22 mouse cellular contexts compared by ENCODE assay signal in the genomic region with DNA sequence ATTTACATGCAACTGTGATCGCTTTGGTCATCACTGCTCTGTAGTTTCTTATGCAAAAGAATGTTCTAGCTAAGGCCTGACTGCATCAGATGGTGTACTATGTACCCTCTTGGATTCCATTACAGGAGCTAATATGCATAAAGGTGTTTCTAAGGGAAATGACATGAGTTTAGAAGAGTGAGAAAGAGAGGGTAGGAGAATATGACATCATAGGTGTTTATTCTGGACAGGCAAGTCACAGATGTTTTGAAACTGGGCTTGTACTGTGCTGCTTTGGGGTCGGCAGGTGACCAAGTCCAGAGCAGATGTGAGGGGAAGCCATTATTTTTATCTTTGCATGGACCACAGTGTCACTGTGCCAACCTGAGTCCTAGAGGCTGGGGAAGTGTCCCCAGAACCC.
A peak's percentile ranks its signal among the peaks of the same experiment; 100 is the strongest.
DNase-seq lines count a peak whose midpoint lies in the region; ATAC-seq and TF ChIP-seq lines count a peak whose summit lies in the region.
"Had no signal": no experiment of that assay in that cellular context is flagged by ENCODE, and none has a peak within 500 bp of the region (broad histone marks: within the 10 kb centered on the region; RNA-seq: fewer than 3 reads in every experiment).

No protein-coding gene starts in this region.

- no peak overlapping the region for H3K4me2 ChIP-seq in kidney, embryonic 14.5 days (replicated peaks; ENCODE audit: low read depth, low read length)
- no peak overlapping the region for H3K4me2 ChIP-seq in kidney, embryonic 16.5 days (replicated peaks; ENCODE audit: low read depth, low read length)
- no peak overlapping the region for H3K4me2 ChIP-seq in CH12.LX (ENCODE audit: insufficient read depth, low read depth, poor library complexity, severe bottlenecking)
- H3K4me2 ChIP-seq: embryonic facial prominence, embryonic 12.5 days; forebrain, embryonic 13.5 days; forebrain, embryonic 15.5 days had no signal

- peak; percentile 11; the same call in 1 of the 2 replicates for TF ChIP-seq EP300 in CH12.LX (IDR thresholded peaks at IDR 0.05; ENCODE audit: low read length)

- TF ChIP-seq CTCF in CH12.LX (conservative IDR thresholded peaks at IDR 0.05 in 1 of 2, IDR thresholded peaks at IDR 0.05 in 1 of 2; ENCODE audit: low read depth in 2 of 2, low read length in 2 of 2): no peak

- H3K36me3 ChIP-seq in kidney, embryonic 14.5 days (ENCODE audit: control insufficient read depth, insufficient read depth, low read length): no peaks in the 10 kb centered on the region
- no peaks in the 10 kb centered on the region for H3K36me3 ChIP-seq in kidney, embryonic 16.5 days (ENCODE audit: insufficient read depth, low read length)
- no peaks in the 10 kb centered on the region for H3K36me3 ChIP-seq in CH12.LX (replicated peaks in 1 of 2; ENCODE audit: control insufficient read depth in 1 of 2, insufficient read depth in 1 of 2, low read length in 1 of 2)
- H3K36me3 ChIP-seq: embryonic facial prominence, embryonic 10.5 days; embryonic facial prominence, embryonic 12.5 days; forebrain, embryonic 15.5 days; G1E had no signal

- no peak overlapping the region for H3K4me3 ChIP-seq in kidney, embryonic 14.5 days (ENCODE audit: low read length)
- H3K4me3 ChIP-seq in kidney, embryonic 16.5 days (ENCODE audit: low read length): no peak overlapping the region
- no peak overlapping the region for H3K4me3 ChIP-seq in CH12.LX (replicated peaks in 1 of 3; ENCODE audit: low read depth in 2 of 3, low read length in 2 of 3, poor library complexity in 1 of 3)
- H3K4me3 ChIP-seq: embryonic facial prominence, embryonic 10.5 days; embryonic facial prominence, embryonic 12.5 days; forebrain, embryonic 13.5 days; forebrain, embryonic 15.5 days had no signal

- dilution Hi-C loops in CH12.LX (cut with MboI; ENCODE audit: extremely low pct_ligation_motif_present, extremely low pct_unique_long_range_greater_than_20kb, low sequenced_read_pairs): no loop called here

- TF ChIP-seq RAD21 in CH12.LX (IDR thresholded peaks at IDR 0.05; ENCODE audit: low read depth, low read length): no peak

- 0 out of 2 replicates have a peak, but pooled peaks cover 4% of the 10 kb centered on the region for H3K4me1 ChIP-seq in kidney, embryonic 14.5 days (ENCODE audit: control insufficient read depth, insufficient read depth, low read length)
- peaks cover 28% of the 10 kb centered on the region for H3K4me1 ChIP-seq in kidney, embryonic 16.5 days (ENCODE audit: insufficient read depth, low read length)
- peaks cover 8 to 28% of the 10 kb centered on the region in 2 experiments for H3K4me1 ChIP-seq in CH12.LX (ENCODE audit: control insufficient read depth in 1 of 2, insufficient read depth in 2 of 2)
- H3K4me1 ChIP-seq: forebrain, embryonic 13.5 days; forebrain, embryonic 15.5 days had no signal

- in situ Hi-C loops in CH12.LX (cut with MboI; ENCODE audit: low pct_ligation_motif_present, low pct_unique_long_range_greater_than_20kb, low sequenced_read_pairs): loop anchor here (10.0 kb wide), 1 partner anchor 74 kb away; a partner anchor contains a TSS

- no peaks in the 10 kb centered on the region for H3K27me3 ChIP-seq in kidney, embryonic 14.5 days (ENCODE audit: control insufficient read depth, insufficient read depth, low read length)
- H3K27me3 ChIP-seq in kidney, embryonic 16.5 days (ENCODE audit: insufficient read depth, low read length): no peaks in the 10 kb centered on the region
- no peaks in the 10 kb centered on the region for H3K27me3 ChIP-seq in CH12.LX (replicated peaks)
- H3K27me3 ChIP-seq: forebrain, embryonic 13.5 days; forebrain, embryonic 15.5 days; Patski had no signal

- peak overlapping the region; percentile 55; the same call in 1 of the 2 replicates for H3K27ac ChIP-seq in kidney, embryonic 14.5 days (ENCODE audit: low read depth, low read length)
- H3K27ac ChIP-seq in kidney, embryonic 16.5 days (ENCODE audit: low read length): 0 out of 2 replicates have a peak overlapping the region, but pooled peaks have one; percentile 23
- no peak overlapping the region for H3K27ac ChIP-seq in CH12.LX (ENCODE audit: insufficient read depth, low read depth)
- H3K27ac ChIP-seq: embryonic facial prominence, embryonic 10.5 days; embryonic facial prominence, embryonic 12.5 days; forebrain, embryonic 13.5 days; forebrain, embryonic 15.5 days had no signal

- no peak for DNase-seq in kidney, postnatal 36 days
- no peak for DNase-seq in kidney, adult 9 months
- no peak for DNase-seq in CH12.LX (ENCODE audit: extremely low read depth)
- DNase-seq: adrenal gland, adult 8-10 months; adrenal gland, postnatal 14 days; adrenal gland, postnatal 36 days; cerebellum, adult 11-12 months; cerebellum, adult 2 months; cerebellum, adult 9-10 months; cerebellum, postnatal 10 days; cerebellum, postnatal 25 days had no signal

- no peak for ATAC-seq in kidney, embryonic 14.5 days (ENCODE audit: low FRiP score, low TSS enrichment)
- ATAC-seq in kidney, embryonic 16.5 days (ENCODE audit: low FRiP score, low TSS enrichment): no peak
- 0 out of 2 replicates have a peak, but pooled peaks have one; percentile 22 for ATAC-seq in megakaryocyte-erythroid progenitor cell, adult 5-6 weeks (replicated peaks; ENCODE audit: low FRiP score, low TSS enrichment, poor library complexity, severe bottlenecking)
- no peak for ATAC-seq in inflammation-experienced regulatory T-cells, adult 6 months
- ATAC-seq: activated CD4-positive, CD25-positive, alpha-beta regulatory T cell, adult 4 months; forebrain, embryonic 13.5 days; forebrain, embryonic 15.5 days; Patski had no signal

- H3K9me3 ChIP-seq in kidney, embryonic 14.5 days (ENCODE audit: control insufficient read depth, low read length): no peaks in the 10 kb centered on the region
- no peaks in the 10 kb centered on the region for H3K9me3 ChIP-seq in kidney, embryonic 16.5 days (ENCODE audit: low read length)
- no peaks in the 10 kb centered on the region for H3K9me3 ChIP-seq in CH12.LX (replicated peaks; ENCODE audit: low read length)
- H3K9me3 ChIP-seq: embryonic facial prominence, embryonic 10.5 days; embryonic facial prominence, embryonic 12.5 days; forebrain, embryonic 13.5 days; forebrain, embryonic 15.5 days; G1E had no signal

- H3K79me2 ChIP-seq in CH12.LX (replicated peaks; ENCODE audit: control insufficient read depth, extremely low read depth, insufficient read depth, poor library complexity, severe bottlenecking): no peaks in the 10 kb centered on the region

- no peak for TF ChIP-seq POLR2A in CH12.LX (IDR thresholded peaks at IDR 0.05; ENCODE audit: low read depth, low read length)

- no peak overlapping the region for H3K9ac ChIP-seq in kidney, embryonic 14.5 days (ENCODE audit: low read depth, low read length)
- H3K9ac ChIP-seq in kidney, embryonic 16.5 days (replicated peaks; ENCODE audit: low read length): no peak overlapping the region
- H3K9ac ChIP-seq in CH12.LX (ENCODE audit: insufficient read depth, low read depth): no peak overlapping the region
- H3K9ac ChIP-seq: embryonic facial prominence, embryonic 12.5 days; forebrain, embryonic 13.5 days; forebrain, embryonic 15.5 days had no signal

- 92% methylated on average over 2 of the region's 2 CpGs for WGBS in kidney, embryonic 14.5 days
- 92% methylated on average over 2 of the region's 2 CpGs for WGBS in kidney, embryonic 16.5 days

TF ChIP-seq in CH12.LX, 34 proteins besides CTCF, POLR2A, EP300 and RAD21:
- TF ChIP-seq TBP (conservative IDR thresholded peaks at IDR 0.05; ENCODE audit: low read depth, low read length) (no peak), ETS1 (conservative IDR thresholded peaks at IDR 0.05; ENCODE audit: low read depth, low read length) (peak; percentile 55), JUN (IDR thresholded peaks at IDR 0.05; ENCODE audit: insufficient read depth, low read depth, low read length) (no peak), ELF1 (IDR thresholded peaks at IDR 0.05; ENCODE audit: low read depth, low read length) (no peak), CHD1 (IDR thresholded peaks at IDR 0.05; ENCODE audit: low read depth, low read length) (no peak), ZC3H11A (IDR thresholded peaks at IDR 0.05; ENCODE audit: low read depth, low read length) (no peak), RCOR1 (conservative IDR thresholded peaks at IDR 0.05; ENCODE audit: low read depth, low read length) (no peak), E2F4 (IDR thresholded peaks at IDR 0.05; ENCODE audit: insufficient replicate concordance, low read depth, low read length) (no peak), IRF4 (IDR thresholded peaks at IDR 0.05; ENCODE audit: low read depth, low read length) (peak; percentile 9; the same call in 1 of the 2 replicates), MAFK (IDR thresholded peaks at IDR 0.05; ENCODE audit: insufficient replicate concordance, low read length) (no peak), POLR2AphosphoS2 (IDR thresholded peaks at IDR 0.05; ENCODE audit: low read depth, low read length) (no peak), NELFE (IDR thresholded peaks at IDR 0.05; ENCODE audit: low read depth, low read length) (no peak), MAZ (IDR thresholded peaks at IDR 0.05; ENCODE audit: low read depth, low read length) (no peak), BHLHE40 (IDR thresholded peaks at IDR 0.05; ENCODE audit: low read depth, low read length) (peak; percentile 46), ZMIZ1 (IDR thresholded peaks at IDR 0.05; ENCODE audit: low read depth, low read length) (no peak), MEF2A (IDR thresholded peaks at IDR 0.05; ENCODE audit: borderline replicate concordance, low read depth, low read length) (peak; percentile 56; the same call in 1 of the 2 replicates), GABPA (IDR thresholded peaks at IDR 0.05; ENCODE audit: insufficient replicate concordance, low read depth, low read length) (no peak), TCF12 (IDR thresholded peaks at IDR 0.05; ENCODE audit: low read depth, low read length) (0 out of 2 replicates have a peak, but pooled peaks have one; percentile 28), CHD2 (IDR thresholded peaks at IDR 0.05; ENCODE audit: low read length) (no peak), ZNF384 (IDR thresholded peaks at IDR 0.05; ENCODE audit: low read depth, low read length) (no peak)
